ENCODE assay signal across 10 mouse cellular contexts in genomic region chr2:166150584-166150983, GRCm38 (mm10).
"Had no signal": no experiment of that assay in that cellular context is flagged by ENCODE, and none has a peak within 500 bp of the region (broad histone marks: within the 10 kb centered on the region; RNA-seq: fewer than 3 reads in every experiment).

No protein-coding gene starts in this region.

- H3K27me3 ChIP-seq: kidney, embryonic 15.5 days had no signal

- H3K27ac ChIP-seq: kidney, embryonic 15.5 days; liver, embryonic 14.5 days; midbrain, embryonic 13.5 days had no signal

- H3K4me2 ChIP-seq: kidney, embryonic 15.5 days; midbrain, embryonic 13.5 days had no signal

- H3K36me3 ChIP-seq: kidney, embryonic 15.5 days; midbrain, embryonic 13.5 days had no signal

- H3K4me3 ChIP-seq: kidney, embryonic 15.5 days; midbrain, embryonic 13.5 days had no signal

- DNase-seq: kidney, adult 2 months; kidney, postnatal 14 days; layer of hippocampus, adult 9-11 months; lung, adult 18-20 months; right cerebral cortex, postnatal 14 days; thymus, adult 18-20 months; thymus, postnatal 14 days had no signal

- ATAC-seq: midbrain, embryonic 13.5 days had no signal

- H3K9ac ChIP-seq: kidney, embryonic 15.5 days; liver, embryonic 14.5 days; midbrain, embryonic 13.5 days had no signal

- H3K9me3 ChIP-seq: kidney, embryonic 15.5 days; midbrain, embryonic 13.5 days had no signal
